Mouse (Mus musculus) T-helper 2 cell (primary cell): Measurements from ENCODE around the gene Gm21732.
"Not testable (repeated sequence)": the region's sequence is repeated elsewhere in the genome, so short reads cannot be mapped to it uniquely, and the experiment has no call there.

Experiments
- in situ Hi-C: fragments of 300-600 bp; cut with MboI, MseI; formaldehyde crosslinking; loops from one replicate; pipeline ENCODE4 v1.15.1; 2025; ENCODE audit warnings: high pct_unique_total_duplicates

Gm21732 gene

DNA sequence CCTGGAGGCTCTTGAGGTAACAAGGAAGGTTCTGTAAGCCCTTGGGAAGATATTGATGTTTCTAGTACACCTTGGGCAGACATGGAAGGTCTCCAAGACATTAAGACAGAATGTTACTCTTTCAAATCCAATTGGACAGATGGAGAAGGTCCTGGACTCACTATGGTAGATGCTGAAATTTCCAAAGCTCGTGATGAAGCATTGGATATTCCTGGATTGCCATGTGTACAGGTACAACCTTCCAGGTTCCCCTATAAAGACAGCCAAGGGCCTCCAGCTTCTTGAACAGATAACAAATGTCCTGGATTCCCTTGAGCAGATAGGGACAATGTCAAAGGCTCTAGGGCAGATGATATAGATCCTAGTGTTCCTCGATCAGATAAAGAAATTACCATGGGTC lies at the start of gene Gm21732:
Gene Gm21732 (minus strand): TSS at position 101 of the 400 bp plus-strand sequence.
- in situ Hi-C loops = not testable (repeated sequence)
